Mouse (Mus musculus) MEL (cell line): ENCODE data around the gene Trpm1. TPM values are rescaled to one million over a fixed set of nuclear protein-coding genes. Genes with fewer than 3 reads are reported as not detected.
A peak's percentile ranks its signal among the peaks of the same experiment; 100 is the strongest.

ENCODE experiments used
- DNase-seq: peaks from one replicate; pipeline ENCODE4 v3.0.0; 2011; ENCODE audit warnings: low read depth, low spot score
- H3K27ac ChIP-seq: 2 replicates; pipeline ENCODE4 v1.5.1; 2012; ENCODE audit warnings: low read depth, mild to moderate bottlenecking, control low read depth, low read length, moderate library complexity; ENCODE audit not compliant: control insufficient read depth
- H3K27me3 ChIP-seq, 2 experiments: fragments of 150-350 bp in 1 of 2; sonication (generic) in 1 of 2; 2 replicates each; pipeline ENCODE4 v1.6.1; 2012; ENCODE audit warnings: low read length in 2 of 2, mild to moderate bottlenecking in 2 of 2, improper control_type of control experiment in 1 of 2, moderate library complexity in 1 of 2; ENCODE audit not compliant: insufficient read depth in 2 of 2, control insufficient read depth in 1 of 2
- H3K36me3 ChIP-seq, 2 experiments: 2 replicates each; pipeline ENCODE4 v1.6.1; 2012 to 2014; ENCODE audit warnings: low read length in 2 of 2, improper control_type of control experiment in 1 of 2, inconsistent platforms in 1 of 2, mild to moderate bottlenecking in 1 of 2; ENCODE audit not compliant: insufficient read depth in 2 of 2, control insufficient read depth in 1 of 2
- H3K4me1 ChIP-seq, 2 experiments: fragments of 150-350 bp in 1 of 2; sonication (generic) in 1 of 2; 2 replicates each; pipeline ENCODE4 v1.6.1; 2012; ENCODE audit warnings: low read length in 2 of 2, improper control_type of control experiment in 1 of 2, mild to moderate bottlenecking in 1 of 2; ENCODE audit not compliant: insufficient read depth in 2 of 2, control insufficient read depth in 1 of 2
- H3K4me3 ChIP-seq, 2 experiments: fragments of 150-350 bp in 1 of 2; sonication (generic) in 1 of 2; 2 replicates each; pipeline ENCODE4 v1.5.1; 2012; ENCODE audit warnings: low read depth in 2 of 2, low read length in 2 of 2, mild to moderate bottlenecking in 2 of 2, moderate library complexity in 2 of 2, control low read depth in 1 of 2, improper control_type of control experiment in 1 of 2; ENCODE audit not compliant: control insufficient read depth in 1 of 2, insufficient read depth in 1 of 2
- H3K79me2 ChIP-seq: 2 replicates; pipeline ENCODE4 v1.6.1; 2012; ENCODE audit warnings: mild to moderate bottlenecking, low read length, moderate library complexity; ENCODE audit not compliant: control insufficient read depth, poor library complexity, insufficient read depth
- H3K9ac ChIP-seq: 2 replicates; pipeline ENCODE4 v1.6.1; 2012; ENCODE audit warnings: low read depth, mild to moderate bottlenecking, control low read depth, low read length, moderate library complexity; ENCODE audit not compliant: control insufficient read depth, poor library complexity, severe bottlenecking
- H3K9me3 ChIP-seq: fragments of 150-350 bp; sonication (generic); replicated peaks from 2 replicates; pipeline ENCODE4 v1.6.1; 2012; ENCODE audit warnings: mild to moderate bottlenecking, low read length, improper control_type of control experiment, moderate library complexity; ENCODE audit not compliant: insufficient read depth
- BHLHE40 ChIP-seq: IDR thresholded peaks from 2 replicates; pipeline ENCODE4 v1.6.1; 2012; ENCODE audit warnings: low read depth, mild to moderate bottlenecking, inconsistent platforms, low read length, improper control_type of control experiment, borderline replicate concordance
- CTCF ChIP-seq, 3 experiments: IDR thresholded peaks in 2 of 3; conservative IDR thresholded peaks in 1 of 3; 2 replicates each; pipeline ENCODE4 v1.5.1; 2011 to 2012; ENCODE audit warnings: low read length in 3 of 3, low read depth in 2 of 3, mild to moderate bottlenecking in 2 of 3, improper control_type of control experiment in 1 of 3, inconsistent platforms in 1 of 3, mixed read lengths in 1 of 3, moderate library complexity in 1 of 3; ENCODE audit not compliant: control insufficient read depth in 1 of 3, insufficient read depth in 1 of 3, poor library complexity in 1 of 3, severe bottlenecking in 1 of 3
- E2F4 ChIP-seq: IDR thresholded peaks from 2 replicates; pipeline ENCODE4 v1.6.1; 2011; ENCODE audit warnings: low read depth, low read length, improper control_type of control experiment, borderline replicate concordance
- EP300 ChIP-seq, 2 experiments: IDR thresholded peaks; 2 replicates each; pipeline ENCODE4 v1.6.1; 2011; ENCODE audit warnings: improper control_type of control experiment in 2 of 2, low read length in 2 of 2, low read depth in 1 of 2, mild to moderate bottlenecking in 1 of 2
- ETS1 ChIP-seq: IDR thresholded peaks from 2 replicates; pipeline ENCODE4 v1.6.1; 2012; ENCODE audit warnings: low read depth, mild to moderate bottlenecking, inconsistent platforms, low read length, improper control_type of control experiment, moderate library complexity
- HCFC1 ChIP-seq: IDR thresholded peaks from 2 replicates; pipeline ENCODE4 v1.6.1; 2012; ENCODE audit warnings: low read depth, mild to moderate bottlenecking, inconsistent platforms, low read length, improper control_type of control experiment, moderate library complexity
- MAFK ChIP-seq: IDR thresholded peaks from 2 replicates; pipeline ENCODE4 v1.6.1; 2011; ENCODE audit warnings: low read depth, mild to moderate bottlenecking, low read length, improper control_type of control experiment, borderline replicate concordance
- MAX ChIP-seq: IDR thresholded peaks from 2 replicates; pipeline ENCODE4 v1.6.1; 2011; ENCODE audit warnings: low read length, improper control_type of control experiment
- MAZ ChIP-seq: IDR thresholded peaks from 2 replicates; pipeline ENCODE4 v1.6.1; 2012; ENCODE audit warnings: low read depth, mild to moderate bottlenecking, inconsistent platforms, low read length, improper control_type of control experiment
- MEF2A ChIP-seq: IDR thresholded peaks from 2 replicates; pipeline ENCODE4 v1.6.1; 2014; ENCODE audit warnings: low read depth, mild to moderate bottlenecking, inconsistent platforms, low read length, improper control_type of control experiment; ENCODE audit not compliant: poor library complexity, insufficient replicate concordance, severe bottlenecking; ENCODE audit errors: extremely low read depth
- NRF1 ChIP-seq: IDR thresholded peaks from 2 replicates; pipeline ENCODE4 v1.6.1; 2014; ENCODE audit warnings: low read depth, mild to moderate bottlenecking, inconsistent platforms, low read length, improper control_type of control experiment, moderate library complexity; ENCODE audit not compliant: poor library complexity, insufficient read depth, severe bottlenecking
- POLR2A ChIP-seq, 2 experiments: IDR thresholded peaks; 2 replicates each; pipeline ENCODE4 v1.6.1; 2011 to 2012; ENCODE audit warnings: low read length in 2 of 2, mild to moderate bottlenecking in 2 of 2, control low read depth in 1 of 2, improper control_type of control experiment in 1 of 2, low read depth in 1 of 2, moderate library complexity in 1 of 2; ENCODE audit not compliant: control insufficient read depth in 1 of 2, insufficient read depth in 1 of 2, poor library complexity in 1 of 2
- RAD21 ChIP-seq: IDR thresholded peaks from 2 replicates; pipeline ENCODE4 v1.6.1; 2011; ENCODE audit warnings: mild to moderate bottlenecking, low read depth, low read length, improper control_type of control experiment
- RCOR1 ChIP-seq: IDR thresholded peaks from 2 replicates; pipeline ENCODE4 v1.6.1; 2012; ENCODE audit warnings: low read depth, mild to moderate bottlenecking, inconsistent platforms, low read length, improper control_type of control experiment
- SIN3A ChIP-seq: IDR thresholded peaks from 2 replicates; pipeline ENCODE4 v1.6.1; 2012; ENCODE audit warnings: low read length, improper control_type of control experiment, inconsistent platforms
- SMC3 ChIP-seq: IDR thresholded peaks from 2 replicates; pipeline ENCODE4 v1.6.1; 2011; ENCODE audit warnings: low read depth, low read length, improper control_type of control experiment
- TAL1 ChIP-seq: IDR thresholded peaks from 2 replicates; pipeline ENCODE4 v1.6.1; 2012; ENCODE audit warnings: mild to moderate bottlenecking, inconsistent platforms, low read length, moderate library complexity, mixed read lengths
- TBP ChIP-seq: IDR thresholded peaks from 2 replicates; pipeline ENCODE4 v1.8.0; 2011; ENCODE audit warnings: low read depth, low read length, improper control_type of control experiment
- UBTF ChIP-seq: IDR thresholded peaks from 2 replicates; pipeline ENCODE4 v1.6.1; 2012; ENCODE audit warnings: low read depth, mild to moderate bottlenecking, inconsistent platforms, low read length, improper control_type of control experiment, moderate library complexity, borderline replicate concordance; ENCODE audit not compliant: insufficient read depth
- USF1 ChIP-seq: IDR thresholded peaks from 2 replicates; pipeline ENCODE4 v1.6.1; 2014; ENCODE audit warnings: low read depth, mild to moderate bottlenecking, inconsistent platforms, low read length, improper control_type of control experiment, moderate library complexity
- USF2 ChIP-seq, 2 experiments: IDR thresholded peaks; 2 replicates each; pipeline ENCODE4 v1.6.1; 2011 to 2012; ENCODE audit warnings: improper control_type of control experiment in 2 of 2, low read length in 2 of 2, borderline replicate concordance in 1 of 2, inconsistent platforms in 1 of 2, low read depth in 1 of 2, mild to moderate bottlenecking in 1 of 2; ENCODE audit not compliant: insufficient read depth in 1 of 2
- ZNF384 ChIP-seq: IDR thresholded peaks from 2 replicates; pipeline ENCODE4 v1.6.1; 2012; ENCODE audit warnings: low read depth, mild to moderate bottlenecking, inconsistent platforms, low read length, improper control_type of control experiment
- polyA plus RNA-seq, 2 experiments: library from polyadenylated mRNA; stranded (reverse) in 1 of 2; unstranded in 1 of 2; fragments of >175 nt in 1 of 2; fragments of >200 nt in 1 of 2; gene quantifications; 2 replicates each; pipeline versions ENCODE4 v1.2.1 to v1.2.4; 2012; ENCODE audit warnings: low replicate concordance in 2 of 2, low read depth in 1 of 2; ENCODE audit not compliant: insufficient read length in 2 of 2, insufficient read depth in 1 of 2, missing spikeins in 1 of 2
- total RNA-seq: library from RNA; depleted of rRNA; stranded (reverse); fragments of 300-350 nt; gene quantifications from 2 replicates; pipeline ENCODE4 v1.2.3, GENCODE M21; 2012

The Trpm1 gene
- total and polyA plus RNA-seq, 3 experiments, result not detected

DNA sequence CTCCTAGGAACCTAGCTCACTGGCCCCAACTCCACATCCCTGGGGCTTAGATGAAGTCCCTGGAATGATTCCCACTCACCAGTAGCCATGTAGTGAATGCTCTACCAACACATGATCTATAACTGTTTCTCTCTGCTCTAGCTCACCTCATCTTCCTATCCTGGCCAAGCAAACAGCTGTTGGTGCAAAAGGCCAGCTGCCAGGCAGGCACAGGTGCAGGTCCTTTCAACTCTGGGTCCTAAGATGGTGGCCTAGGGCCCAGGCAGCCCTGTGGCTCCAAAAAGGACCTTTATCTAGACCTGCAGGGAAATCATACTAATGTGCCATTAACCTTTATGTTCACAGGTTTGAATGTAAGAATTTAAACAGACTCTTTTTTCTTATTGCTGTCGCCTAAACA, 10.3 kb downstream of the Trpm1 start:
- H3K4me1 ChIP-seq, result no peaks in the 10 kb centered on the region
- H3K27me3 ChIP-seq, result no peaks in the 10 kb centered on the region; a peak in 1 of 4 replicates
- no peaks in the 10 kb centered on the region for H3K79me2 ChIP-seq
- H3K27ac ChIP-seq, result no peak overlapping the region
- no peak overlapping the region for H3K9ac ChIP-seq
- H3K4me3 ChIP-seq, result no peak overlapping the region
- no peaks in the 10 kb centered on the region for H3K9me3 ChIP-seq
- no peak for DNase-seq
- no peaks in the 10 kb centered on the region for H3K36me3 ChIP-seq
- TF ChIP-seq MAZ (no peak), SIN3A (no peak), UBTF (no peak), ZNF384 (no peak), TBP (no peak), HCFC1 (no peak), USF2 (IDR thresholded peaks at IDR 0.05; ENCODE audit: borderline replicate concordance in 1 of 2, insufficient read depth in 1 of 2, low read depth in 1 of 2, low read length in 2 of 2) (no peak), EP300 (IDR thresholded peaks at IDR 0.05; ENCODE audit: low read depth in 1 of 2, low read length in 2 of 2) (no peak), BHLHE40 (no peak), RCOR1 (no peak), ETS1 (no peak), MEF2A (no peak), E2F4 (no peak), TAL1 (no peak), MAFK (no peak), MAX (no peak), USF1 (no peak)

DNA sequence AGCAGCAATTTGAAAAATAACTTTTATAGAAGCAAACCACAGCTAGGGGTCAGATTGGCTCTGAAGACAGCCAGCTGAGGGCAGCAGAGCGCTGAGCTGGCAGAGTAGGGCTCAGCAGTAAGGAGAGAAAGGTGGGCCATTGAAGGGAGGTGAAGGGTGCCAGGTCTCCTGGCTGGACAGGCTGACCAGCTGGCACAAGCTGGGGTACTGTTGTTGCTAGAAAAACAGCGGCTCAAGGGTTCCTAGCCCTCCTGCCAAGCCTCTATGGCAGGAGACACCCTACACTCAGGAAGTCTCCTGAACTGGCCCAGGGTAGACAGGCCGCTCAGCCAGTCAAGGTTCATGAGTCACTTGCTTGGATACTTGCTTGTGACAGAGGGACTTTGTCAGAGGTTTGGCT, 11.4 kb downstream of the Trpm1 start:
- H3K27me3 ChIP-seq, result no peaks in the 10 kb centered on the region; a peak in 1 of 4 replicates
- H3K9ac ChIP-seq, result no peak overlapping the region
- TF ChIP-seq NRF1 (no peak), SMC3 (peak; percentile 51), ETS1 (no peak), TAL1 (no peak), RAD21 (peak; percentile 52), CTCF (IDR thresholded peaks at IDR 0.05 in 2 of 3, conservative IDR thresholded peaks at IDR 0.05 in 1 of 3; ENCODE audit: control insufficient read depth in 1 of 3, insufficient read depth in 1 of 3, low read depth in 2 of 3, low read length in 3 of 3, poor library complexity in 1 of 3, severe bottlenecking in 1 of 3) (peak in 2 of 3 experiments; percentile 57 to 67; a peak in 4 of 6 replicates), POLR2A (IDR thresholded peaks at IDR 0.05; ENCODE audit: control insufficient read depth in 1 of 2, insufficient read depth in 1 of 2, low read depth in 1 of 2, low read length in 2 of 2, poor library complexity in 1 of 2) (no peak), E2F4 (no peak)
- no peaks in the 10 kb centered on the region for H3K79me2 ChIP-seq
- H3K4me1 ChIP-seq, result no peaks in the 10 kb centered on the region
- no peak overlapping the region for H3K4me3 ChIP-seq
- no peak overlapping the region for H3K27ac ChIP-seq
- DNase-seq, result no peak
- H3K36me3 ChIP-seq, result no peaks in the 10 kb centered on the region
- no peaks in the 10 kb centered on the region for H3K9me3 ChIP-seq
